Mouse (Mus musculus) intestine, embryonic 15.5 days (tissue): ENCODE measurements around the gene Gm28635. TPM values are rescaled to one million over a fixed set of nuclear protein-coding genes. Genes with fewer than 3 reads are reported as not detected.

Source experiments
- ATAC-seq: fragments of 200-750 bp; cut with Nextera tagmentation; 2 replicates; pipeline ENCODE4 v1.8.0; 2017; ENCODE audit warnings: moderate TSS enrichment, moderate library complexity
- H3K27ac ChIP-seq: fragments of 300-500 bp; sonication (generic); 2 replicates; pipeline ENCODE4 v1.5.1; 2015; ENCODE audit warnings: mild to moderate bottlenecking, inconsistent platforms
- H3K27me3 ChIP-seq: fragments of 300-500 bp; sonication (generic); replicated peaks from 2 replicates; pipeline ENCODE4 v1.6.1; 2015; ENCODE audit warnings: inconsistent platforms
- H3K36me3 ChIP-seq: fragments of 300-500 bp; sonication (generic); 2 replicates; pipeline ENCODE4 v1.6.1; 2015; ENCODE audit warnings: inconsistent platforms
- H3K4me1 ChIP-seq: fragments of 300-500 bp; sonication (generic); replicated peaks from 2 replicates; pipeline ENCODE4 v1.6.1; 2015; ENCODE audit warnings: inconsistent platforms
- H3K4me2 ChIP-seq: fragments of 300-500 bp; sonication (generic); replicated peaks from 2 replicates; pipeline ENCODE4 v1.6.1; 2015; ENCODE audit warnings: mild to moderate bottlenecking, inconsistent platforms
- H3K4me3 ChIP-seq: fragments of 300-500 bp; sonication (generic); replicated peaks from 2 replicates; pipeline ENCODE4 v1.5.1; 2015; ENCODE audit warnings: inconsistent platforms
- H3K9ac ChIP-seq: fragments of 300-500 bp; sonication (generic); 2 replicates; pipeline ENCODE4 v1.6.1; 2015; ENCODE audit warnings: inconsistent platforms
- H3K9me3 ChIP-seq: fragments of 300-500 bp; sonication (generic); 2 replicates; pipeline ENCODE4 v1.6.1; 2016; ENCODE audit warnings: inconsistent platforms
- WGBS: fragments of 180-500 bp; shearing (Covaris S2); methylation state at CpG from one replicate; pipeline ENCODE4 v1.1.7; 2015; 5-methylcytosine and 5-hydroxymethylcytosine counted together
- polyA plus RNA-seq: library from polyadenylated mRNA; unstranded; fragments of >200 nt; fragmentation: Nextera tagmentation; extraction: Ambion mirVana; gene quantifications from 2 replicates; pipeline ENCODE4 v1.2.1, GENCODE M21; 2015

The Gm28635 gene
- polyA plus RNA-seq, 1 experiment from 2014 or later: not detected

DNA sequence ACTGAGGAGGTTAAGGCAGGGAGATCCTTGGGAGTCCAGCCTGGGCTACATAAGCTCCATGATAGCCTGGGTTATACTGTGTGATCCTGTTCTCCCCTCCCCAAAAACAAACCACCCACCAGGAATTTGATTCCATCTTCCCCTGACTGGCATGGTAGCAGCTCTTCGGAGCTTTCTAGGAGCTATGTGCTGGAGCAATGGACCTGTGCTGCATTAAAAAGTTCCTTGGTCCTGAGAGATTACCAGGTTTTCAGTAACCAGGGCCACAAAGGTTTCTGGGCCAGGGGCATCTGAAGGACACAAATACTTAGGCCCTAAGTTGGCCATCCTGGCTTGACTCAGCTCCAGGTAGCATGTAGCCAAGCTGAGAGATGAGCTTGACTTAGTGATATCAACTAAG, 45.8 kb downstream of the Gm28635 start:
- 100% methylated on average over 1 of the region's 1 CpGs for WGBS
- no peak for ATAC-seq
- Histone ChIP-seq H3K27me3 (no peaks in the 10 kb centered on the region), H3K9me3 (no peaks in the 10 kb centered on the region), H3K4me3 (no peak overlapping the region), H3K4me2 (0 out of 2 replicates have a peak overlapping the region, but pooled peaks have one; percentile 25), H3K4me1 (peaks cover 51% of the 10 kb centered on the region), H3K36me3 (no peaks in the 10 kb centered on the region), H3K27ac (peak overlapping the region; percentile 59), H3K9ac (no peak overlapping the region)

DNA sequence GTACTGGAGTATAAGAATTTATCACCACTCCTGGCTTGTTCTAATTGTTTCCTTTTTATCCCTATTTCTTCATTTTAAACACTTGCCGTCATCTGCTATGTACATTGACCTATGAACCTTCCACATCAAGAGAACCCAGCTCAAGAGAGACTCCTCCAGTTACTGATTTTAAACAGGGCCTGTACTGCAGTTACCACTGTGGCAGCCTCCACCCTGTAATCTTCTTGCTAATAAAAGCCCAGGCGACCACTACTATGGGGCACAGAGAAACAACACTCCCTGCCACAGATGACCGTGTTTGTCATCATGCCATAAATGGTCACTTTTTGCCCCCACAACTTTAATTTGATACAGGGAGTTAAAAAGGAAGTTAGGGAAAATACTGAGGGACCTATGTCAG, 50.8 kb downstream of the Gm28635 start:
- peak overlapping the region; percentile 64 for H3K27ac ChIP-seq
- no peaks in the 10 kb centered on the region for H3K27me3 ChIP-seq
- H3K4me2 ChIP-seq: no peak overlapping the region
- no peak overlapping the region for H3K4me3 ChIP-seq
- H3K9ac ChIP-seq: no peak overlapping the region
- peaks cover 5% of the 10 kb centered on the region; the same call in 1 of the 2 replicates for H3K36me3 ChIP-seq
- WGBS: 23% methylated on average over 3 of the region's 3 CpGs
- ATAC-seq: peak; percentile 78
- H3K9me3 ChIP-seq: no peaks in the 10 kb centered on the region
- H3K4me1 ChIP-seq: peaks cover 28% of the 10 kb centered on the region

DNA sequence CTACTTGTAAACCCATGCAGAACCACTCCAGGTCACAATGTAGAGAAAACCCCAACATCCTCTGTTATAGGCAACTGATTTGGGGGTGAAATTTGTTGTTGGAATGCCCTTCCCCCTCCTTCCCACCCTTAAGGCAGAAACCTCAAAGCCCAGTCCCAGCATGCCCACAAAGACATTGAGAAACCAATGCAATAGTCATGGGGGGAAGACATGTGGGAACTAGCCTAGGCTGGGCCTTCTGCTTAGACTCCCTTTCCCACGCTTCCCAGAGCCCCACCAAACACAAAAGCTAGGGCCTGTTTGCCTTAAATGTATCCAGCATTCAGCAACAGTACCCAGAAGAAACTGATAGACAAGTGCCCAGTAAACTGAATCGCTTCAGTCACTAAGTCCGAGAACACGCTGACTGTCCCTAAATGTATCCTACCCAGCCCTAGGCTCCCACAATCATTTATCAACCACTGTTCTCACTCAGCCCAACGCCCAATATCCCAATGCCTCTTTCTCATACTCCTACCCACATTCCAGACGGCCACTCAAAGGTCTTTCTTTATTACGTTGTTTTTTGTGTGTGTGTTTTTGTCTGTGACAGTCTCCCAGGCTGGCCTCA, 51.4 kb downstream of the Gm28635 start:
- peak; percentile 14 for ATAC-seq

DNA sequence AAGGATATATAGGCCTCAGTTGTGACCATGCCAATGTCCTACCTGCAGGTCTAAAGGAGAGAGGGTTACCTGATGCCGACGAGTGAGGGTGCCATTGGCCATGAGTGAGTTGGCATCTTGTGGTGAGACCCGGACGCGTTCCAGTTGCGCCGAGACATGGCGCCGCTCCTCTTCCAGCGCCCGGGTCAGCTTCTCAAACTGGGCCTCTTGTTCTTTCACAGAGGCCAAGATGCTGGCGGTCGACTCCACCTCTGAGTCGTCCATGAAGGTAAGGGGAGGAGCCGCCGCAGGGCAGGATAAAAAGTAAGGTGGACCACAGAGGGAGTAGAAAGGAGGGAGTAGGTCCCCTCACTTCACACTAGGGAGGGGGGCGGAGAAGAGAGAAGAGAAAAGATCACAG, 53.6 kb downstream of the Gm28635 start:
- Histone ChIP-seq H3K9ac (no peak overlapping the region), H3K4me1 (peaks cover 23% of the 10 kb centered on the region), H3K4me2 (no peak overlapping the region), H3K27me3 (no peaks in the 10 kb centered on the region), H3K27ac (no peak overlapping the region), H3K9me3 (no peaks in the 10 kb centered on the region), H3K4me3 (no peak overlapping the region), H3K36me3 (peaks cover 16% of the 10 kb centered on the region)
- 90% methylated on average over 17 of the region's 17 CpGs for WGBS
- no peak for ATAC-seq

More for the DNA sequence above, 51.4 kb downstream of the Gm28635 start:
- H3K27me3 ChIP-seq: no peaks in the 10 kb centered on the region
- no peak overlapping the region for H3K4me3 ChIP-seq
- H3K9ac ChIP-seq: no peak overlapping the region
- peak overlapping the region; percentile 64 for H3K27ac ChIP-seq
- 59% methylated on average over 7 of the region's 7 CpGs for WGBS
- H3K4me1 ChIP-seq: peaks cover 23% of the 10 kb centered on the region
- H3K9me3 ChIP-seq: no peaks in the 10 kb centered on the region
- peak overlapping the region; percentile 15 for H3K4me2 ChIP-seq
- H3K36me3 ChIP-seq: peaks cover 5% of the 10 kb centered on the region; the same call in 1 of the 2 replicates

DNA sequence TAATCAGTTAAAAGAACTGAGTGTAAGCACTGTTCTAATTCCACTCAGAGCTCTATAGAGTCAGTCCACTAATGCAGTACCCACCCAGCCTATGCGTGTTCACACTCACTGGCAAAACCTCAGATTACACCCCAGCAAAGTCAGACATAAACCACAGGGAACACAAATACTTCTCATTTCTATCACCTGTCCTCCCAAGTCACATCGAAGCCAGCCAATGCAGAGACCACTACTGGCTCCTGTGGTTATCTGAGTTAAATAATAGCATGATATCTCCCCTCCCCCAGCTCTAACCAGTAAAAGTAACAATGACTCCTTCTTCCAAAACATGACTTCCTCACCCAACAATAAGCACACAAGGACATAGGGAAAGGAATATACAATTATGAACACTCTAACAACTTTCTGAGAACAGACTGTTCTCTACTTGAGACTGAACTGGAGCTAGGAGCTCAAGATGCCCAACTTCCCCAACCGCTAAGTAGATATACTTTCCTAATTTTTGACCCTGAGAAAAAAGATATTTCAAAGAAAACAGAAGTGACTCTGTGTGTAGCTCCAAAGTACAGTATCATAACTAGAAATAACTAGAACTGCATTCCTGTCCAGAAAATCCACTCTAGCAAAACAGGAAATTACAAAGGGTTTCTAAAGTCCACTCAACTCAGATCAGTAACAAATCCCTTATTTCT, 54.3 kb downstream of the Gm28635 start:
- ATAC-seq: no peak
- Histone ChIP-seq H3K4me2 (no peak overlapping the region), H3K36me3 (peaks cover 16% of the 10 kb centered on the region), H3K9ac (no peak overlapping the region), H3K4me1 (peaks cover 20% of the 10 kb centered on the region), H3K4me3 (no peak overlapping the region), H3K9me3 (no peaks in the 10 kb centered on the region), H3K27me3 (no peaks in the 10 kb centered on the region), H3K27ac (no peak overlapping the region)
- WGBS: 87% methylated on average over 3 of the region's 3 CpGs

DNA sequence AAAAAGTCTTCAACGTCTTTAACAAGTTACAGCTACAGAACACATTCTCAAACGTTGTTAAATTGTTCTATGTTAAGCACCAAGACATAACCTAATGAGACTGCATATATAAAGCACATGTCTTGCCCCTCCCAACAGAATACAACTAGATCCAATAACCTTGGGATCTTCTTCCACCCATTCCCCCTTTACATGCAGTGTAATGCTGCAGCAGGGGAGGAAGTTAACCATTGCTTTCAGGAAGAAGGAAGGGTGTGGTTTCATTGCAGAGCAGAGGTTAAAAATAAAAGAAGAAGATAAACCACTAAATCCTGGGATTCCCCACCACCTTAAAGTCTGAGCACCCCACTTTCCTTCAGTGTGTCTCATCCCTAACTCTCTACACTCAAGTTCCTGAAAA, 55.2 kb downstream of the Gm28635 start:
- no peak for ATAC-seq
- peaks cover 17% of the 10 kb centered on the region for H3K4me1 ChIP-seq
- no peaks in the 10 kb centered on the region for H3K27me3 ChIP-seq
- 69% methylated on average over 2 of the region's 2 CpGs for WGBS
- no peak overlapping the region for H3K27ac ChIP-seq
- H3K4me2 ChIP-seq: no peak overlapping the region
- H3K9me3 ChIP-seq: no peaks in the 10 kb centered on the region
- H3K9ac ChIP-seq: no peak overlapping the region
- H3K36me3 ChIP-seq: peaks cover 16% of the 10 kb centered on the region
- H3K4me3 ChIP-seq: no peak overlapping the region

DNA sequence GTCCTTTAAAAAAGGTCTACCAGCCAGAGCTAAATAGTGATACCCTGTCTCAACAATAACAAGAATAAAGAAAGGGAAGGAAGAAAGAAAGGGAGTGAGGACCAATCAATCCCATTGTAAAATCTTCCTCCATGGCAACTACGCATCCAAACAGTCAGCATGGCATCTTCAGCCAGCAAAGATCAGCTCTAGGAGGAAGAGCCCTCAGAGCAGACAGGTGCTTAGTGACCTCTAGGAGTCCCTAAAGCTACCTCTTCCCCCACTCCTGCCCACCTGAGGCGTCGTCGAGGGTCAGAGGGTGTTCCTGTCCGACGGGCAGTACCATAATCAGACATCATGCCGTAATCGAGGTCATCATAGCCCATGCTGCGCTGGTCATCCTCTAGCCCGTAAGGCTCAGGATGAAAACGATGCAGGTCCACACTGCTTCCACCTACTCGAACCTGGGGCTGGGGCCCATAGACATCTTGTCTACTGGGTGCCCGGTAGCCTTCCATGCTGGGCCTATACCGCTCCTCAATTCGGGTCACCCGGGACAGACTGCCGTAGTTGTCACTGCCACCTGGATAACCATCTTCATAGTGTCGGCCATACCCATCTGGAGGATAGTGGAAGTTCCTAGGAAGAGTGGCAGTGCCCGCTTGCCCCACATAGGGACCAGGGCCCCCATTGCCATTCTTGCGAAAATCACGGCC, 58.0 kb downstream of the Gm28635 start:
- peak overlapping the region; percentile 37 for H3K27ac ChIP-seq
- no peak overlapping the region for H3K9ac ChIP-seq
- H3K9me3 ChIP-seq: no peaks in the 10 kb centered on the region
- no peak overlapping the region for H3K4me2 ChIP-seq
- WGBS: 93% methylated on average over 21 of the region's 21 CpGs
- peaks cover 30% of the 10 kb centered on the region for H3K36me3 ChIP-seq
- peaks cover 10% of the 10 kb centered on the region for H3K4me1 ChIP-seq
- no peak overlapping the region for H3K4me3 ChIP-seq
- no peak for ATAC-seq
- no peaks in the 10 kb centered on the region for H3K27me3 ChIP-seq

DNA sequence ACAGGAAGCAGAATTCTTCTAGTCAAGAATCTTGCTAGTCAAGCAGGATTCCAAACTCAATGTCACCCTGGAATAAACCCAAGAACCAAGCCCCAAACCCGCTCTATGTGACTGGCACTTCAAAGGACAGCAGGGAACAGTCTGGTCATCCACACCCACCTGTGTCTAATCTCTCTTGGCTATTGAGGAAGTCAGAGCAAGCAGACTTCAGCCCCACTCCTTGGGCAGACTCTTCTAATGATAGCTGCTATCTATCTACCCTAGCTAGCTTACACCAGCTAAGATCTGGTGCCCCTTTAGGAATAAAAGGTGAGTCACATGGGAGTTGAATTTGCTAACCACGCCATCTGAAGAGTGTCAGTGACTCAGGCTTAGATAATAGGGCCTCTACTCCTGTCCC, 58.9 kb downstream of the Gm28635 start:
- ATAC-seq: peak; percentile 95
- Histone ChIP-seq H3K9me3 (no peaks in the 10 kb centered on the region), H3K4me3 (no peak overlapping the region), H3K36me3 (peaks cover 32% of the 10 kb centered on the region), H3K4me1 (peaks cover 6% of the 10 kb centered on the region), H3K4me2 (no peak overlapping the region), H3K9ac (no peak overlapping the region), H3K27ac (peak overlapping the region; percentile 57), H3K27me3 (no peaks in the 10 kb centered on the region)
- 58% methylated on average over 2 of the region's 2 CpGs for WGBS

DNA sequence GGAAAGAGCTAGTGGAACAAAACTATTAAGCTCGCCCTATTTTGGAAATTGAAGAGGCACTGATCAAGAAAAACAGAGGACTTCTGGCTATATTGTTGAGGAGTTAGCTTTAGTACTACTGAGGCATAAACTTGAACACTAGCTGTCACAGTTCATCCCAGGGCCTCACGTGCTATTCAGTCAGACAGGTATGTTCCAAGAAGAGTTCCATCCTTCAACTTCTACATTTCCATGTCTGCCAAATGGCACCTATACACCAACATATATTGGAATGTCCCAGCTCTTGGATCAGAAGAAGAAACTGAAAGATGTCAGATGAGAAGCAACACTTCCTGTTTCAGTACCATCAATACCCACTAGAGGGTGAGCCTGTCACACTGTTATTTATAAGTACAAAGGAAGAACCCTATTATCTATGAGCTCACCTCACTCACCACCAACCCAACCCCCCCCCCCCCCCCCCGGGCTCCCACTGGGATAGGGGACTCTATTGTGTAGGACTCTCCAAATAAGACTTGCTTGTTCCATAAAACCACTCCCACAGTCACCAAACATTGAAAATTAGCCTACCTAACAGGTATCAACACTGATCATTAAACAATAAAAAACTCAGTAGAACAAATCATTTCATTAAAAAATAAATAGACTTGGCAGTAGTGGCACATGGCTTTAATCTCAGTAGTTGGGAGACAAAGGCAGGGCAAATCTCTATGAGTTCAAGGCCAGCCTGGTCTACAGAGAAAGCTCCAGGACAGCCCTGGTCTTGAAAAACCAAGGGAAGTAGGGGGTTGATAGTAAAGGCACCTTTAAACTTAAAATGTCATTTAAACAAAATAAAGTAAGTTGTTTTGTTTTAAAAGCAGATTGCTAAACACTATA, 60.0 kb downstream of the Gm28635 start:
- Histone ChIP-seq H3K4me2 (no peak overlapping the region), H3K36me3 (peaks cover 35% of the 10 kb centered on the region), H3K9ac (no peak overlapping the region), H3K27ac (peak overlapping the region; percentile 44; the same call in 1 of the 2 replicates), H3K4me3 (no peak overlapping the region), H3K4me1 (peaks cover 2% of the 10 kb centered on the region), H3K9me3 (no peaks in the 10 kb centered on the region), H3K27me3 (no peaks in the 10 kb centered on the region)
- peak; percentile 42 for ATAC-seq
- WGBS: 62% methylated on average over 3 of the region's 3 CpGs

DNA sequence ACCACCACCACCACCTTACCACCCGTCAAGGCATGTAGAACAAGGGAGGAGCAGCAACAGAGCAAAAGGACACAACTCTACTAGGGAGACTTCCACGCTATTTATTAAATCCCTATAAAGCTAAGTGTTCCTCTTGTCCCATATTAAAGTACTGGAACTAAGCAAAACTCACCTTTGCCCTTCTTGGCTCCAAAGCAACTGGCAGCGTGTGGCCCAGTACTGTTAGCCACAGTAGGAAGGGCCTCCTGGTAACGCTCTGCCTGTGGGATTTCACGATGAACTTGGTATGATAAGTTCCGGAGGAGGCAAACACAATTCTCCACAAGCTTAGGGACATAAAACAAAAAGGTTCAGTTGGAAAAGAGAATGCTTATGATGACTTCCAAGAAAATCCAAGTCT, 65.1 kb downstream of the Gm28635 start:
- Histone ChIP-seq H3K4me3 (no peak overlapping the region), H3K27ac (no peak overlapping the region), H3K9ac (no peak overlapping the region), H3K36me3 (peaks cover 51% of the 10 kb centered on the region), H3K4me1 (no peaks in the 10 kb centered on the region), H3K4me2 (no peak overlapping the region), H3K9me3 (no peaks in the 10 kb centered on the region), H3K27me3 (no peaks in the 10 kb centered on the region)
- 94% methylated on average over 6 of the region's 6 CpGs for WGBS
- no peak for ATAC-seq

DNA sequence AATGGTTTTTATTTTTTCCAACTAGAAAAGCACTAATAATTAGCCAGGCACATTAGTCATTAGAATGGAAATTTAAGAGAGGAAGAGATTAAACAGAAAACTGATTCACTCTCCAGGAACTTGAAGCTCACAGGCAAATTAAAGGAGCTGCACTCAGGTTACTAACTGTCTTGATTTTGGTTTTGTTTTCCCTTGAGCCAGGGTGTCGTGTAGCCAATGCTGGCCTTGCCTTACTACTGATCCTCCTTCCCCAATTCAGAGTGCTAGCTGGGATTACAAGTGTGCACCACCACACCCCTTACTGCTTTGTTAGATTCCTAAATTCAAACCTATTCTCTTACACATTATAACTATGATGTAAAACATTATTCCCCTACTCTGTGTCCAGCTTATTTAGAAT, 70.0 kb downstream of the Gm28635 start:
- 71% methylated on average over 1 of the region's 1 CpGs for WGBS
- H3K4me1 ChIP-seq: no peaks in the 10 kb centered on the region
- H3K27me3 ChIP-seq: no peaks in the 10 kb centered on the region
- H3K9ac ChIP-seq: no peak overlapping the region
- no peak overlapping the region for H3K4me2 ChIP-seq
- no peaks in the 10 kb centered on the region for H3K9me3 ChIP-seq
- H3K36me3 ChIP-seq: peaks cover 36% of the 10 kb centered on the region
- H3K4me3 ChIP-seq: no peak overlapping the region
- ATAC-seq: no peak
- no peak overlapping the region for H3K27ac ChIP-seq

DNA sequence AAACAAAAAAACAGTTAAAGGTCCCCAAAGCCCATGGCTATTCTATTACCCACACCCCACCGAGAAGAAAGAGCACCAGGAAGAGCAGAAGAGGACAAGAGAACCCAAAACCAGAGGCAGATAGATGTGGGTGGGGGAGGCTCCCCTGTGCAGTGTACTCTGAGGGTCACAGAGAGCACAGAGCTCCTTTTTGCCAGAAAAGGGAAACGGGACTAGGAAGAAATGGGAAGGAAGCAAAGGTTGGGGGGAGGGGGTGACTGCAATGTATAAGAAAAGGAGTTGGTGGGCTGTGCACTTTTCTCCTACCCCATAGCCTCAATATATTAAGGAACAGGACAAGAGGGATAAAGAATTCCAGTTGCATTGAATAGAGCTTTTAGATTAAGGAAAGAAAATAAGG, 76.9 kb downstream of the Gm28635 start:
- ATAC-seq: no peak
- no peaks in the 10 kb centered on the region for H3K9me3 ChIP-seq
- no peaks in the 10 kb centered on the region for H3K4me1 ChIP-seq
- H3K36me3 ChIP-seq: peaks cover 16% of the 10 kb centered on the region; the same call in 1 of the 2 replicates
- H3K9ac ChIP-seq: no peak overlapping the region
- H3K27me3 ChIP-seq: no peaks in the 10 kb centered on the region
- WGBS: 61% methylated on average over 2 of the region's 2 CpGs
- no peak overlapping the region for H3K4me2 ChIP-seq
- no peak overlapping the region for H3K4me3 ChIP-seq
- no peak overlapping the region for H3K27ac ChIP-seq
